In the genomic region with DNA sequence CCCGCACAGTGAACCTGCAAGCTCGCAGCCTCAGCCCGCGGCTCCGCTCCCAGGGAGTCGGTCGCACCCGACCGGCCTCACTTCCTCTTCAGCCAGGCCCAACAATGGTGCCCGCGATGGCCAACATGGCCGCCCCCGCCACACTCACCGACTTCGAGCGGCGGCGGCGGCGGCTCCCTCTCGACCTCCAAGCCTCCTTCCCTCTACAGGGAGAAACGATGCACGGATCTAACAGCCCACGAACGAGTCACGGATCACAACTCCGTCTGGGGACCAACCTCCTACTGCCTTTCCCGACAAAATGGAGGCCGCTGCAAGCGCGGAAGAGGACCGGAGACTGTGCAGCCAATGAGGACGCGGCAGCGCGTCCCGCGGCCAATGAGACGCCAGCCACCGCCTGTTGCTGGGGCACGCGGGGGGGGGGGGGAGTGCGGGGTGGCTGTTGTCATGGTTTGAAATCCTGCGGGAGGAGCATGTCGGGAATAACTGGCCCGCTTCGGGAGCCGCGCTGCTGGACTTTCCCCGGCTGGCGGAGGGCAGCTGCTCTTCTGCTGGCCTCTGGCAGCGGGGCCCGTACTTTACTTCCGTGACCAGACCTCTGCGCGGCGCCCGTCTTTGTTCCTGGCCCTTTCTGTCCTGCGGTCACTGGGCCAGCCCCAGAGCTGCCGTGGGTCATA, we compare ENCODE assay signal across 8 mouse cellular contexts. TPM values are rescaled to one million over a fixed set of nuclear protein-coding genes. Genes with fewer than 3 reads are reported as not detected.
A peak's percentile ranks its signal among the peaks of the same experiment; 100 is the strongest.
DNase-seq lines count a peak whose midpoint lies in the region; ATAC-seq lines count a peak whose summit lies in the region.

A gene (minus strand): TSS at position 325 of the 677 bp plus-strand sequence.

- H3K36me3 ChIP-seq in hindbrain, embryonic 10.5 days, result peaks cover 41% of the 10 kb centered on the region

- no peaks in the 10 kb centered on the region for H3K9me3 ChIP-seq in hindbrain, embryonic 10.5 days

- H3K4me1 ChIP-seq in hindbrain, embryonic 10.5 days (replicated peaks), result peaks cover 58% of the 10 kb centered on the region

- no peaks in the 10 kb centered on the region for H3K27me3 ChIP-seq in hindbrain, embryonic 10.5 days (ENCODE audit: insufficient read depth, poor library complexity, severe bottlenecking)

- peak; percentile 96 for DNase-seq in MN1 (ENCODE audit: low spot score)
- peak; percentile 86 for DNase-seq in cerebellum, adult 8-10 months
- peak; percentile 99 for DNase-seq in hindbrain, embryonic 10.5 days (ENCODE audit: low spot score)
- DNase-seq in layer of hippocampus, postnatal 10 days (ENCODE audit: low spot score in 2 of 2), result peak; percentile 88 to 92
- DNase-seq in lung, postnatal 10 days, result peak; percentile 92
- DNase-seq in ovary, postnatal 36 days (ENCODE audit: low spot score), result peak; percentile 87
- DNase-seq in thymus, postnatal 25 days, result peak; percentile 88

- peak; percentile 86 for ATAC-seq in frontal cortex, adult (ENCODE audit: low TSS enrichment)

- WGBS in hindbrain, embryonic 10.5 days, result under 1% methylated on average over 60 of the region's 60 CpGs

- H3K27ac ChIP-seq in hindbrain, embryonic 10.5 days, result peak within 1 kb of the TSS; percentile 98

- peak within 1 kb of the TSS; percentile 77 for H3K4me3 ChIP-seq in hindbrain, embryonic 10.5 days

RNA-seq across cellular contexts. Expression of the gene that starts here (rescaled TPM):
- polyA plus RNA-seq in hindbrain, embryonic 10.5 days (2016; fragmentation: Nextera tagmentation; extraction: Ambion mirVana), result 171 and 204 TPM in 2 replicates
- total RNA-seq in layer of hippocampus, postnatal 10 days (2021), result 10 to 100 TPM; 59.0 to 80.1 TPM

Comparison
In these comparisons a context has a peak if more than half of its experiments do, and no peak if none do; other contexts are left out.
1. Peak in every context shown above with its lines: DNase-seq, ATAC-seq, H3K4me3 ChIP-seq and H3K27ac ChIP-seq.